Mouse (Mus musculus) forebrain, embryonic 14.5 days (tissue): ENCODE data around the gene Thg1l. TPM values are rescaled to one million over a fixed set of nuclear protein-coding genes. Genes with fewer than 3 reads are reported as not detected.

Source experiments
- ATAC-seq: fragments of 200-750 bp; cut with Nextera tagmentation; 2 replicates; pipeline ENCODE4 v1.8.0; 2017; ENCODE audit warnings: mild to moderate bottlenecking, moderate library complexity
- DNase-seq: peaks from one replicate; pipeline ENCODE4 v3.0.0-alpha.2; 2015; ENCODE audit warnings: low spot score
- H3K27ac ChIP-seq: fragments of 300-500 bp; sonication (generic); 2 replicates; pipeline ENCODE4 v1.5.1; 2014; ENCODE audit warnings: low read depth, mild to moderate bottlenecking, control low read depth, low read length, moderate library complexity
- H3K27me3 ChIP-seq: fragments of 300-500 bp; sonication (generic); replicated peaks from 2 replicates; pipeline ENCODE4 v1.6.1; 2014; ENCODE audit warnings: low read length, control low read depth, mixed read lengths; ENCODE audit not compliant: control insufficient read depth, insufficient read depth
- H3K36me3 ChIP-seq: fragments of 300-500 bp; sonication (generic); 2 replicates; pipeline ENCODE4 v1.6.1; 2014; ENCODE audit warnings: low read length, control low read depth; ENCODE audit not compliant: control insufficient read depth, insufficient read depth
- H3K4me1 ChIP-seq: fragments of 300-500 bp; sonication (generic); 2 replicates; pipeline ENCODE4 v1.6.1; 2014; ENCODE audit warnings: antibody characterized with exemption, low read length, control low read depth; ENCODE audit not compliant: control insufficient read depth, insufficient read depth
- H3K4me2 ChIP-seq: fragments of 300-500 bp; sonication (generic); 2 replicates; pipeline ENCODE4 v1.6.1; 2014; ENCODE audit warnings: mild to moderate bottlenecking, control low read depth, low read length
- H3K4me3 ChIP-seq: fragments of 300-500 bp; sonication (generic); 2 replicates; pipeline ENCODE4 v1.5.1; 2014; ENCODE audit warnings: low read depth, low read length, control low read depth
- H3K9ac ChIP-seq: fragments of 300-500 bp; sonication (generic); 2 replicates; pipeline ENCODE4 v1.6.1; 2014; ENCODE audit warnings: mild to moderate bottlenecking, low read length, control low read depth, moderate library complexity
- H3K9me3 ChIP-seq: fragments of 300-500 bp; sonication (generic); replicated peaks from 2 replicates; pipeline ENCODE4 v1.6.1; 2016; ENCODE audit warnings: low read length, control low read depth, mixed read lengths; ENCODE audit not compliant: control insufficient read depth
- WGBS: fragments of 180-500 bp; shearing (Covaris S2); extraction: QIAGEN DNeasy Blood & Tissue Kit; methylation state at CpG from one replicate; pipeline ENCODE4 v1.1.7; 2014; 5-methylcytosine and 5-hydroxymethylcytosine counted together
- polyA plus RNA-seq: library from polyadenylated mRNA; unstranded; fragments of >200 nt; fragmentation: Nextera tagmentation; extraction: Ambion mirVana; gene quantifications from 2 replicates; pipeline ENCODE4 v1.2.1, GENCODE M21; 2014

Thg1l gene
- polyA plus RNA-seq, 1 experiment from 2014 or later, result 9.4 TPM

DNA sequence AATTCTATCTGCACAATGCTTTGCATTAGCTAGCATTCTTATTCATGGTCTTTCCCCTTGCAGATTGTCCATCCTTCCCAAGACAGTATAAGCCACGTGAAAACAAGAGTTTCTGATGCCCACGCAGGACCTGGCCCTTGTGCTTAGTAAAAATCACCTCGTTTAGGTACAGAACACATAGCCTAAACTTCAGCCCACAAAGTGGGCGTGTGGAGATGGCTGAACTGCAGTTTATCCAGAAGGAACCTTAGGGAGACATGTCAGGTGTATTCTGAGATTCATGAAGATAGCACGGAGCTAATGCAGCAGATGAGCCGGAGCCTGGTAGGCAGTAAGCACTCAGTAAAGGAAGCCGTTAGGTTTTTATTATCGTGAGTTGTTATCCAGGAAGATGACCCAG is 34.3 kb downstream of the Thg1l start:
- 40% methylated on average over 8 of the region's 8 CpGs for WGBS

GRCm38 (mm10) chr11:45918836-45919235 is 36.5 kb downstream of the Thg1l start:
- DNase-seq (no peak), ATAC-seq (no peak)
- Histone ChIP-seq H3K9ac (no peak overlapping the region), H3K27me3 (no peaks in the 10 kb centered on the region), H3K9me3 (no peaks in the 10 kb centered on the region), H3K27ac (no peak overlapping the region), H3K4me3 (no peak overlapping the region), H3K36me3 (no peaks in the 10 kb centered on the region), H3K4me2 (no peak overlapping the region), H3K4me1 (0 out of 2 replicates have a peak, but pooled peaks cover 4% of the 10 kb centered on the region)
- 87% methylated on average over 4 of the region's 4 CpGs for WGBS

More for the DNA sequence above, 34.3 kb downstream of the Thg1l start:
- Histone ChIP-seq H3K27ac (no peak overlapping the region), H3K4me3 (no peak overlapping the region), H3K9ac (peak overlapping the region; percentile 40; the same call in 1 of the 2 replicates), H3K4me2 (peak overlapping the region; percentile 28; the same call in 1 of the 2 replicates), H3K4me1 (0 out of 2 replicates have a peak, but pooled peaks cover 4% of the 10 kb centered on the region), H3K36me3 (no peaks in the 10 kb centered on the region), H3K27me3 (no peaks in the 10 kb centered on the region), H3K9me3 (no peaks in the 10 kb centered on the region)
- peak; percentile 27; the same call in 1 of the 2 replicates for ATAC-seq
- no peak for DNase-seq

DNA sequence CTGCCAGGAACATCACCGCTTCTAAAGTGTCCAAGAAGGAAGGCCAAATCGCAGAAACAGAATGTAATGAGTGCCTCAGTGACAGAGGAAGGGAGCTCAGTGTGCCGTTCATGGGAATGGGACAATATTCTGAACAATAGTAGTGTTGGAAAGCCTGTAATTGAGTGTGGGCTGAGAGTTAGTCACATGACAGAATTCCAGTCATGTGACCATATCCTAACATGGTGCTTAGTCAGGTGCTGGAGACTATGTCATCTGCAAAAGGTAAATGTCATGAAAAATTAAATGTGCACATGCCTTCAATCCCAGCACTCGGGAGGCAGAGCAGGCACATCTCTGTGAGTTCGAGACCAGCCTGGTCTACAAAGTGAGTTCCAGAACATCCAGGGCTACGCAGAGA is 37.3 kb downstream of the Thg1l start:
- ATAC-seq (no peak), DNase-seq (no peak)
- no peak overlapping the region for H3K4me3 ChIP-seq
- H3K9me3 ChIP-seq, result no peaks in the 10 kb centered on the region
- H3K4me1 ChIP-seq, result 0 out of 2 replicates have a peak, but pooled peaks cover 4% of the 10 kb centered on the region
- 87% methylated on average over 6 of the region's 6 CpGs for WGBS
- H3K4me2 ChIP-seq, result no peak overlapping the region
- H3K36me3 ChIP-seq, result no peaks in the 10 kb centered on the region
- no peaks in the 10 kb centered on the region for H3K27me3 ChIP-seq
- H3K27ac ChIP-seq, result no peak overlapping the region
- no peak overlapping the region for H3K9ac ChIP-seq

DNA sequence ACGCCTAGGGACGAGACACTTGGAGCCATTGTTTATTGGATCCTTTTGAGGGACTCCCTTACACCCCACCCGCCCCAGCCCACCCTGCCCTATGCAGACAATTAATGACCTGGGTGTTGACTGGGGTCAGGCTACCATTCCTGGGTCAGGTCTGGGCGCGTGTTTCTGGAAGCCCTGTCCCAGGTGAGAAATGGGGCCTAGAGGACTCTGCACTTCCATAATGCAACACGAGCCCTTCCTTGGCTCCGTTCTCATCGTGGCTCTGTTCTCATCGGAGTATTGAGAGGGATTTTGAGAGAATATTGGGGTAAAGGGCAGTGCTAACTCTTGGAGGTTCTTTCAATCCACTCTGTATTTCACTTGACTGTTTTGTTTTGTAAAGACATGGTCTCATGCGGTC is 39.1 kb downstream of the Thg1l start:
- H3K27me3 ChIP-seq, result no peaks in the 10 kb centered on the region
- H3K9ac ChIP-seq, result no peak overlapping the region
- DNase-seq (no peak), ATAC-seq (no peak)
- H3K27ac ChIP-seq, result no peak overlapping the region
- 90% methylated on average over 10 of the region's 10 CpGs for WGBS
- no peak overlapping the region for H3K4me3 ChIP-seq
- no peak overlapping the region for H3K4me2 ChIP-seq
- peaks cover 7% of the 10 kb centered on the region; the same call in 1 of the 2 replicates for H3K36me3 ChIP-seq
- H3K4me1 ChIP-seq, result peaks cover 2% of the 10 kb centered on the region; the same call in 1 of the 2 replicates
- H3K9me3 ChIP-seq, result no peaks in the 10 kb centered on the region

DNA sequence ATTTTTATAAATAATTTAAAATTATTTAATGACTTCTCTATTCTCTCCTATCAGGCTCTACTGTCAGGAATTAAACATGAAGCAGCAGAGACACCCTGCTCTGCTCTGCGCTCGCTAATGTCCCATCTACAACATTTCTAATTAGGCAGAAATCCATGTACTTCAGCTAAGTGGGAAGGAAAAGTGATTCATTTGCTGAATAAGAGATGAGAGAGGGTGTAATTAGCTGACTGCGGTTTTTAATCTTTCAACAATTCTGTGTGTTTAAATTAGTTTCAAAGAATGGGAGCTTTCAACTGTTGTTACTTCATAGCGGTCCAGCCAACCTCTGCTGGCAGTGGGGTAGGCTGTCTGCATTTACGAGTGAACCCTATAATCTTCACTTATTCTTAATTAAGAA is 44.6 kb downstream of the Thg1l start:
- peak; percentile 72 for DNase-seq
- peaks cover 3% of the 10 kb centered on the region; the same call in 1 of the 2 replicates for H3K4me1 ChIP-seq
- H3K4me3 ChIP-seq, result no peak overlapping the region
- H3K9ac ChIP-seq, result no peak overlapping the region
- no peak overlapping the region for H3K27ac ChIP-seq
- no peak overlapping the region for H3K4me2 ChIP-seq
- peaks cover 47% of the 10 kb centered on the region for H3K36me3 ChIP-seq
- 16% methylated on average over 5 of the region's 5 CpGs for WGBS
- no peaks in the 10 kb centered on the region for H3K9me3 ChIP-seq
- no peaks in the 10 kb centered on the region for H3K27me3 ChIP-seq
- ATAC-seq, result peak; percentile 64

GRCm38 (mm10) chr11:45908894-45909293 is 46.4 kb downstream of the Thg1l start:
- no peak for DNase-seq
- no peak overlapping the region for H3K9ac ChIP-seq
- no peak overlapping the region for H3K4me2 ChIP-seq
- no peak for ATAC-seq
- H3K36me3 ChIP-seq, result peaks cover 47% of the 10 kb centered on the region
- H3K4me3 ChIP-seq, result no peak overlapping the region
- H3K27me3 ChIP-seq, result no peaks in the 10 kb centered on the region
- WGBS, result 97% methylated on average over 7 of the region's 7 CpGs
- peaks cover 3% of the 10 kb centered on the region; the same call in 1 of the 2 replicates for H3K4me1 ChIP-seq
- H3K9me3 ChIP-seq, result no peaks in the 10 kb centered on the region
- H3K27ac ChIP-seq, result no peak overlapping the region

GRCm38 (mm10) chr11:45908070-45908469 is 47.2 kb downstream of the Thg1l start:
- Histone ChIP-seq H3K27ac (no peak overlapping the region), H3K4me2 (no peak overlapping the region), H3K36me3 (peaks cover 49% of the 10 kb centered on the region), H3K9ac (no peak overlapping the region), H3K4me1 (peaks cover 3% of the 10 kb centered on the region; the same call in 1 of the 2 replicates), H3K27me3 (no peaks in the 10 kb centered on the region), H3K9me3 (no peaks in the 10 kb centered on the region), H3K4me3 (no peak overlapping the region)
- DNase-seq, result no peak
- 96% methylated on average over 7 of the region's 7 CpGs for WGBS
- no peak for ATAC-seq

DNA sequence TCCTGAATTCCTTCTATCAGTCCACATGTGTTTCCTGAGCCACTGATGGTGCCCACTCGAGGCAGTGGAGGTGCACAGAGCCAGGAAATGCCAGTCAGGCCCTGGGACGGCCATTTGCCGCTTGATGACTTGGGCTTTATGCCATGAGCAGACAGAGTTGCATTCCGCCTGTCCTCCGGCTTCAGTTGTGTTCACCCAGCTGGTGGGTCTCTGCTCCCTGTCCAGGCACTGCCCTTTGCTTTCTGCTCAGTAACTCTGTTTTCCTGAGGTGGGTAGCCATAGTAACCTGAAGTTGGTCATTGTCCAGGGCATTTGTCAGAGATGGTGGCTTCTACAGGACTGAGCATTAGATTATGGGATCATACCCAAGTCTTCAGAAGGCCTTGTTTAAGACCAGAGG is 48.0 kb downstream of the Thg1l start:
- H3K36me3 ChIP-seq, result peaks cover 54% of the 10 kb centered on the region
- no peak overlapping the region for H3K4me3 ChIP-seq
- no peak for DNase-seq
- H3K4me1 ChIP-seq, result peaks cover 3% of the 10 kb centered on the region; the same call in 1 of the 2 replicates
- H3K4me2 ChIP-seq, result no peak overlapping the region
- H3K27ac ChIP-seq, result no peak overlapping the region
- no peaks in the 10 kb centered on the region for H3K9me3 ChIP-seq
- H3K9ac ChIP-seq, result no peak overlapping the region
- H3K27me3 ChIP-seq, result no peaks in the 10 kb centered on the region
- ATAC-seq, result no peak
- WGBS, result 87% methylated on average over 5 of the region's 5 CpGs

DNA sequence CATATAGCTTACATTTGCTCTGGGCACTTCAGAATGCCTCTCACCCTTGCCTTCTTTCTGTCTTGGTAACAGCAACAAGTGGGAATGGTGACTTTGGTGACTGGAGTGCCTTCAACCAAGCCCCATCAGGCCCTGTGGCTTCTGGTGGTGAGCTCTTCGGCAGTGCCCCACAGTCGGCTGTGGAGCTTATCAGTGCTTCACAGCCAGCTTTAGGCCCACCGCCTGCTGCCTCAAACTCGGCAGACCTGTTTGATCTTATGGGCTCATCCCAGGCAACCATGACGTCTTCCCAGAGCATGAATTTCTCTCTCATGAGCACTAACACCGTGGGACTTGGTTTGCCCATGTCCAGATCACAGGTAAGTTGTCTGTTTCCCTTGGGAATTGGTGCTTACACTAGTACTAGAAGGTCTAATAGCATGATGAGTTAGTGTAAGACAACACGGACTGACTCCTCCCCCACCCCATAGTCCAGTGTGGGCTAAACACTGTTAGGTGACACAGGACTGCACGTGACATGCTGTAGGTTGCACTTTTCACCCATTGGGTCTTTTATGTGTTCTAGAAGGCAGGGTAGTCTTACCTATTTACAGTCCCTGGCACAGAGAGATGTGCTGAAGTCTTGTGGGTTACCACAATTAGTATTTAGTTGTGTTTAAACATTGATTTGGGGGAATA is 49.0 kb downstream of the Thg1l start:
- Histone ChIP-seq H3K36me3 (peaks cover 48% of the 10 kb centered on the region), H3K27me3 (no peaks in the 10 kb centered on the region), H3K4me2 (no peak overlapping the region), H3K9me3 (no peaks in the 10 kb centered on the region), H3K4me3 (no peak overlapping the region), H3K4me1 (peaks cover 3% of the 10 kb centered on the region; the same call in 1 of the 2 replicates), H3K9ac (no peak overlapping the region), H3K27ac (no peak overlapping the region)
- no peak for DNase-seq
- 91% methylated on average over 8 of the region's 8 CpGs for WGBS
- no peak for ATAC-seq
